Mouse (Mus musculus) embryonic facial prominence, embryonic 11.5 days (tissue): ENCODE results near the gene Ankar. TPM values are rescaled to one million over a fixed set of nuclear protein-coding genes. Genes with fewer than 3 reads are reported as not detected.

Source experiments
- ATAC-seq: fragments of 200-750 bp; cut with Nextera tagmentation; replicated peaks from 2 replicates; pipeline ENCODE4 v1.8.0; 2017; ENCODE audit warnings: low read depth; ENCODE audit not compliant: insufficient number of reproducible peaks, low FRiP score, low TSS enrichment
- DNase-seq: peaks from one replicate; pipeline ENCODE4 v3.0.0-alpha.2; 2015; ENCODE audit warnings: low spot score
- H3K27ac ChIP-seq: fragments of 300-500 bp; sonication (generic); replicated peaks from 2 replicates; pipeline ENCODE4 v1.5.1; 2014; ENCODE audit warnings: mild to moderate bottlenecking, low read depth, low read length, control low read depth
- H3K27me3 ChIP-seq: fragments of 300-500 bp; sonication (generic); 2 replicates; pipeline ENCODE4 v1.6.1; 2014; ENCODE audit warnings: mild to moderate bottlenecking, low read length, moderate library complexity, mixed read lengths; ENCODE audit not compliant: control insufficient read depth, insufficient read depth
- H3K36me3 ChIP-seq: fragments of 300-500 bp; sonication (generic); replicated peaks from 2 replicates; pipeline ENCODE4 v1.6.1; 2014; ENCODE audit warnings: low read depth, mild to moderate bottlenecking, low read length, moderate library complexity, mixed read lengths; ENCODE audit not compliant: control insufficient read depth, insufficient read depth
- H3K4me1 ChIP-seq: fragments of 300-500 bp; sonication (generic); 2 replicates; pipeline ENCODE4 v1.6.1; 2014; ENCODE audit warnings: low read length, mixed read lengths; ENCODE audit not compliant: control insufficient read depth, insufficient read depth
- H3K4me2 ChIP-seq: fragments of 300-500 bp; sonication (generic); 2 replicates; pipeline ENCODE4 v1.6.1; 2014; ENCODE audit warnings: low read depth, mild to moderate bottlenecking, control low read depth, low read length, moderate library complexity
- H3K4me3 ChIP-seq: fragments of 300-500 bp; sonication (generic); 2 replicates; pipeline ENCODE4 v1.5.1; 2014; ENCODE audit warnings: low read depth, low read length, control low read depth
- H3K9ac ChIP-seq: fragments of 300-500 bp; sonication (generic); replicated peaks from 2 replicates; pipeline ENCODE4 v1.6.1; 2014; ENCODE audit warnings: mild to moderate bottlenecking, control low read depth, low read length
- H3K9me3 ChIP-seq: fragments of 300-500 bp; sonication (generic); replicated peaks from 2 replicates; pipeline ENCODE4 v1.6.1; 2016; ENCODE audit warnings: mild to moderate bottlenecking, low read length, inconsistent platforms, mixed read lengths; ENCODE audit not compliant: control insufficient read depth
- WGBS: fragments of 180-500 bp; shearing (Covaris S2); extraction: QIAGEN DNeasy Blood & Tissue Kit; methylation state at CpG from one replicate; pipeline ENCODE4 v1.1.7; 2014; 5-methylcytosine and 5-hydroxymethylcytosine counted together
- polyA plus RNA-seq: library from polyadenylated mRNA; unstranded; fragments of >200 nt; fragmentation: Nextera tagmentation; extraction: Ambion mirVana; gene quantifications from 2 replicates; pipeline ENCODE4 v1.2.1, GENCODE M21; 2014

Gene Ankar
- polyA plus RNA-seq, 1 experiment from 2014 or later: not detected

GRCm38 (mm10) chr1:72609887-72610877, 90.2 kb downstream of the Ankar start:
- Histone ChIP-seq H3K4me1 (no peaks in the 10 kb centered on the region), H3K4me3 (no peak overlapping the region), H3K36me3 (no peaks in the 10 kb centered on the region; the same call in 1 of the 2 replicates), H3K4me2 (no peak overlapping the region), H3K9me3 (no peaks in the 10 kb centered on the region), H3K27me3 (no peaks in the 10 kb centered on the region), H3K27ac (no peak overlapping the region), H3K9ac (no peak overlapping the region)
- ATAC-seq (no peak), DNase-seq (peak; percentile 3)
- 86% methylated on average over 23 of the region's 23 CpGs for WGBS

GRCm38 (mm10) chr1:72609129-72609528, 91.2 kb downstream of the Ankar start:
- H3K4me2 ChIP-seq: no peak overlapping the region
- no peak overlapping the region for H3K27ac ChIP-seq
- H3K4me3 ChIP-seq: no peak overlapping the region
- DNase-seq (no peak), ATAC-seq (no peak)
- WGBS: 89% methylated on average over 10 of the region's 10 CpGs
- no peaks in the 10 kb centered on the region; the same call in 1 of the 2 replicates for H3K36me3 ChIP-seq
- no peak overlapping the region for H3K9ac ChIP-seq
- H3K9me3 ChIP-seq: no peaks in the 10 kb centered on the region
- H3K4me1 ChIP-seq: no peaks in the 10 kb centered on the region
- no peaks in the 10 kb centered on the region for H3K27me3 ChIP-seq

- no peak overlapping the region for H3K4me3 ChIP-seq
- H3K4me2 ChIP-seq: no peak overlapping the region
- H3K9me3 ChIP-seq: no peaks in the 10 kb centered on the region
- no peaks in the 10 kb centered on the region for H3K36me3 ChIP-seq
- no peak overlapping the region for H3K9ac ChIP-seq
- ATAC-seq (no peak), DNase-seq (no peak)
- 85% methylated on average over 12 of the region's 12 CpGs for WGBS
- H3K27me3 ChIP-seq: no peaks in the 10 kb centered on the region
- no peaks in the 10 kb centered on the region for H3K4me1 ChIP-seq
- H3K27ac ChIP-seq: no peak overlapping the region
These were observed 94.1 kb downstream of the Ankar start for GRCm38 (mm10) chr1:72606186-72606673.

GRCm38 (mm10) chr1:72602803-72603202, 97.6 kb downstream of the Ankar start:
- Histone ChIP-seq H3K36me3 (no peaks in the 10 kb centered on the region; the same call in 1 of the 2 replicates), H3K4me1 (no peaks in the 10 kb centered on the region), H3K27ac (no peak overlapping the region), H3K4me3 (no peak overlapping the region), H3K4me2 (no peak overlapping the region), H3K9ac (no peak overlapping the region), H3K9me3 (no peaks in the 10 kb centered on the region), H3K27me3 (no peaks in the 10 kb centered on the region)
- no peak for DNase-seq
- no peak for ATAC-seq
- WGBS: 89% methylated on average over 5 of the region's 5 CpGs

DNA sequence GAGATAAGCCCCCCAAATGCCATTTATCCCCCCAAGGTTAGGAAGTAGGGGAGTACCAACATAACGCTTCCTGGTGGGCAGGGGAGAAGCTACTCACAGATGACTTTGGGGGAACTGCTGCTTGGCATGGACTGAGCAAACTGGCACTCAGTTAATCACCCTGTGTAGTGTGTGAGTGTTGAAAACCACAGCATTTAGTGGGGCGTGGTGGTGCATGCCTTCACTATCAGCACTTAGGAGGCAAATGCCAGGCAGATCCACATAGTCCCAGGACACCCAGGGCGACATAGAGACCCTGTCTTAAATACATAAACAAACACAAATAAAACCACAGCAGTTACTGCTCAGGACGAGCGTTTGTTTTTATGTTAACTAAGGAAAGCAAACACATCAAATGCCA, 98.2 kb downstream of the Ankar start:
- no peaks in the 10 kb centered on the region for H3K4me1 ChIP-seq
- no peaks in the 10 kb centered on the region for H3K27me3 ChIP-seq
- no peak overlapping the region for H3K4me2 ChIP-seq
- no peak overlapping the region for H3K4me3 ChIP-seq
- no peak overlapping the region for H3K27ac ChIP-seq
- ATAC-seq (no peak), DNase-seq (no peak)
- WGBS: 86% methylated on average over 5 of the region's 5 CpGs
- H3K9me3 ChIP-seq: no peaks in the 10 kb centered on the region
- no peaks in the 10 kb centered on the region; the same call in 1 of the 2 replicates for H3K36me3 ChIP-seq
- no peak overlapping the region for H3K9ac ChIP-seq

- Histone ChIP-seq H3K4me1 (no peaks in the 10 kb centered on the region), H3K27me3 (no peaks in the 10 kb centered on the region), H3K4me2 (no peak overlapping the region), H3K9ac (no peak overlapping the region), H3K27ac (no peak overlapping the region), H3K9me3 (no peaks in the 10 kb centered on the region), H3K36me3 (no peaks in the 10 kb centered on the region; the same call in 1 of the 2 replicates), H3K4me3 (no peak overlapping the region)
- no peak for ATAC-seq
- DNase-seq: no peak
- 84% methylated on average over 7 of the region's 7 CpGs for WGBS
These were observed 99.1 kb downstream of the Ankar start for GRCm38 (mm10) chr1:72601233-72601632.

GRCm38 (mm10) chr1:72600778-72601177, 99.6 kb downstream of the Ankar start:
- Histone ChIP-seq H3K4me3 (no peak overlapping the region), H3K4me2 (no peak overlapping the region), H3K4me1 (no peaks in the 10 kb centered on the region), H3K27ac (no peak overlapping the region), H3K36me3 (no peaks in the 10 kb centered on the region; the same call in 1 of the 2 replicates), H3K27me3 (no peaks in the 10 kb centered on the region), H3K9ac (no peak overlapping the region), H3K9me3 (no peaks in the 10 kb centered on the region)
- DNase-seq (no peak), ATAC-seq (no peak)
- 93% methylated on average over 5 of the region's 5 CpGs for WGBS
